Mouse (Mus musculus) forebrain, embryonic 10.5 days (tissue): Measurements from ENCODE around the gene Psmd11. TPM values are rescaled to one million over a fixed set of nuclear protein-coding genes. Genes with fewer than 3 reads are reported as not detected.
"Not testable (repeated sequence)": the region's sequence is repeated elsewhere in the genome, so short reads cannot be mapped to it uniquely, and the experiment has no call there.

Experiments
- DNase-seq: peaks from one replicate; pipeline ENCODE4 v3.0.0-alpha.2; 2017; ENCODE audit warnings: low spot score; ENCODE audit errors: extremely low spot score
- H3K27ac ChIP-seq: fragments of 300-500 bp; sonication (generic); 2 replicates; pipeline ENCODE4 v1.5.1; 2016; ENCODE audit warnings: mild to moderate bottlenecking
- H3K27me3 ChIP-seq: fragments of 300-500 bp; sonication (generic); 2 replicates; pipeline ENCODE4 v1.6.1; 2016; ENCODE audit warnings: mild to moderate bottlenecking; ENCODE audit not compliant: poor library complexity, severe bottlenecking
- H3K36me3 ChIP-seq: fragments of 300-500 bp; sonication (generic); replicated peaks from 2 replicates; pipeline ENCODE4 v1.6.1; 2016; ENCODE audit warnings: mild to moderate bottlenecking, moderate library complexity
- H3K4me1 ChIP-seq: fragments of 300-500 bp; sonication (generic); 2 replicates; pipeline ENCODE4 v1.6.1; 2016
- H3K4me3 ChIP-seq: fragments of 300-500 bp; sonication (generic); 2 replicates; pipeline ENCODE4 v1.5.1; 2016; ENCODE audit warnings: mild to moderate bottlenecking, moderate library complexity
- H3K9me3 ChIP-seq: fragments of 300-500 bp; sonication (generic); 2 replicates; pipeline ENCODE4 v1.6.1; 2016; ENCODE audit warnings: mild to moderate bottlenecking, moderate library complexity
- WGBS: fragments of 180-500 bp; shearing (Covaris S2); methylation state at CpG from one replicate; pipeline ENCODE4 v1.1.7; 2016; 5-methylcytosine and 5-hydroxymethylcytosine counted together
- polyA plus RNA-seq: library from polyadenylated mRNA; unstranded; fragments of >200 nt; fragmentation: Nextera tagmentation; extraction: Ambion mirVana; gene quantifications from 2 replicates; pipeline ENCODE4 v1.2.1, GENCODE M21; 2016

Gene Psmd11
- polyA plus RNA-seq, 1 experiment from 2014 or later = 414 TPM

- DNase-seq = no peak
- H3K27ac ChIP-seq = no peak overlapping the region
- no peaks in the 10 kb centered on the region for H3K4me1 ChIP-seq
- H3K4me3 ChIP-seq = no peak overlapping the region
- 93% methylated on average over 2 of the region's 2 CpGs for WGBS
- H3K27me3 ChIP-seq = no peaks in the 10 kb centered on the region
- H3K36me3 ChIP-seq = peaks cover 89% of the 10 kb centered on the region
- no peaks in the 10 kb centered on the region for H3K9me3 ChIP-seq
Measured at GRCm38 (mm10) chr11:80410377-80410776, 18.0 kb upstream of the Psmd11 start.

GRCm38 (mm10) chr11:80417085-80417484, 11.3 kb upstream of the Psmd11 start:
- H3K4me1 ChIP-seq = no peaks in the 10 kb centered on the region
- no peaks in the 10 kb centered on the region for H3K27me3 ChIP-seq
- H3K9me3 ChIP-seq = peaks cover 5% of the 10 kb centered on the region; the same call in 1 of the 2 replicates
- peaks cover 41% of the 10 kb centered on the region for H3K36me3 ChIP-seq
- H3K27ac ChIP-seq = no peak overlapping the region
- H3K4me3 ChIP-seq = no peak overlapping the region
- 92% methylated on average over 5 of the region's 5 CpGs for WGBS
- no peak for DNase-seq

- Histone ChIP-seq H3K36me3 (peaks cover 24% of the 10 kb centered on the region), H3K9me3 (peaks cover 5% of the 10 kb centered on the region; the same call in 1 of the 2 replicates), H3K4me3 (no peak overlapping the region), H3K4me1 (no peaks in the 10 kb centered on the region), H3K27me3 (no peaks in the 10 kb centered on the region), H3K27ac (no peak overlapping the region)
- no peak for DNase-seq
- 75% methylated on average over 1 of the region's 1 CpGs for WGBS
Measured at GRCm38 (mm10) chr11:80419743-80420142, 8.7 kb upstream of the Psmd11 start.

GRCm38 (mm10) chr11:80420202-80420984, 8.0 kb upstream of the Psmd11 start:
- DNase-seq = no peak
- H3K4me1 ChIP-seq = no peaks in the 10 kb centered on the region
- peaks cover 5% of the 10 kb centered on the region; the same call in 1 of the 2 replicates for H3K9me3 ChIP-seq
- peaks cover 17% of the 10 kb centered on the region for H3K36me3 ChIP-seq
- H3K27me3 ChIP-seq = no peaks in the 10 kb centered on the region
- WGBS = 65% methylated on average over 2 of the region's 2 CpGs
- no peak overlapping the region for H3K4me3 ChIP-seq
- H3K27ac ChIP-seq = no peak overlapping the region

GRCm38 (mm10) chr11:80421421-80422047, 6.9 kb upstream of the Psmd11 start:
- no peak overlapping the region for H3K27ac ChIP-seq

GRCm38 (mm10) chr11:80424691-80425090, 3.7 kb upstream of the Psmd11 start:
- Histone ChIP-seq H3K4me3 (no peak overlapping the region), H3K36me3 (no peaks in the 10 kb centered on the region), H3K27me3 (no peaks in the 10 kb centered on the region), H3K4me1 (peaks cover 11% of the 10 kb centered on the region), H3K9me3 (no peaks in the 10 kb centered on the region), H3K27ac (no peak overlapping the region)
- WGBS = 88% methylated on average over 2 of the region's 2 CpGs
- no peak for DNase-seq

More at GRCm38 (mm10) chr11:80421421-80422047, 6.9 kb upstream of the Psmd11 start:
- WGBS = 88% methylated on average over 7 of the region's 7 CpGs
- DNase-seq = no peak
- no peaks in the 10 kb centered on the region for H3K27me3 ChIP-seq
- H3K36me3 ChIP-seq = peaks cover 10% of the 10 kb centered on the region
- H3K9me3 ChIP-seq = peaks cover 5% of the 10 kb centered on the region; the same call in 1 of the 2 replicates
- H3K4me1 ChIP-seq = no peaks in the 10 kb centered on the region
- H3K4me3 ChIP-seq = no peak overlapping the region

GRCm38 (mm10) chr11:80425247-80425778, 3.1 kb upstream of the Psmd11 start:
- no peaks in the 10 kb centered on the region for H3K36me3 ChIP-seq
- WGBS = 66% methylated on average over 5 of the region's 5 CpGs
- no peak overlapping the region for H3K4me3 ChIP-seq
- no peak overlapping the region for H3K27ac ChIP-seq
- no peak for DNase-seq
- H3K4me1 ChIP-seq = peaks cover 15% of the 10 kb centered on the region
- H3K9me3 ChIP-seq = no peaks in the 10 kb centered on the region
- no peaks in the 10 kb centered on the region for H3K27me3 ChIP-seq

GRCm38 (mm10) chr11:80426029-80426813, 2.2 kb upstream of the Psmd11 start:
- not testable (repeated sequence) for H3K27me3 ChIP-seq, DNase-seq, H3K4me3 ChIP-seq, H3K36me3 ChIP-seq, H3K27ac ChIP-seq, H3K9me3 ChIP-seq
- peaks cover 15% of the 10 kb centered on the region for H3K4me1 ChIP-seq
- 82% methylated on average over 16 of the region's 16 CpGs for WGBS

- Histone ChIP-seq H3K4me3 (peak overlapping the region; percentile 77), H3K9me3 (no peaks in the 10 kb centered on the region), H3K27ac (peak overlapping the region; percentile 97), H3K27me3 (no peaks in the 10 kb centered on the region), H3K4me1 (peaks cover 15% of the 10 kb centered on the region), H3K36me3 (peaks cover 29% of the 10 kb centered on the region)
- WGBS = under 1% methylated on average over 37 of the region's 37 CpGs
- DNase-seq = peak; percentile 48
Measured at GRCm38 (mm10) chr11:80429009-80429475, 627 bp downstream of the Psmd11 start.

- Histone ChIP-seq H3K4me1 (peaks cover 15% of the 10 kb centered on the region), H3K36me3 (peaks cover 35% of the 10 kb centered on the region), H3K9me3 (no peaks in the 10 kb centered on the region), H3K27ac (peak overlapping the region; percentile 97), H3K4me3 (peak overlapping the region; percentile 77), H3K27me3 (no peaks in the 10 kb centered on the region)
- no peak for DNase-seq
- 67% methylated on average over 14 of the region's 14 CpGs for WGBS
Measured at GRCm38 (mm10) chr11:80429500-80430166, 1.2 kb downstream of the Psmd11 start.

- no peaks in the 10 kb centered on the region for H3K27me3 ChIP-seq
- H3K4me1 ChIP-seq = peaks cover 15% of the 10 kb centered on the region
- H3K36me3 ChIP-seq = peaks cover 43% of the 10 kb centered on the region
- no peaks in the 10 kb centered on the region for H3K9me3 ChIP-seq
- DNase-seq = no peak
- no peak overlapping the region for H3K27ac ChIP-seq
- WGBS = 97% methylated on average over 3 of the region's 3 CpGs
- H3K4me3 ChIP-seq = peak overlapping the region; percentile 77; the same call in 1 of the 2 replicates
Measured at GRCm38 (mm10) chr11:80430366-80430910, 2.0 kb downstream of the Psmd11 start.

GRCm38 (mm10) chr11:80446916-80447315, 18.5 kb downstream of the Psmd11 start:
- H3K27ac ChIP-seq = no peak overlapping the region
- 94% methylated on average over 3 of the region's 3 CpGs for WGBS
- no peaks in the 10 kb centered on the region for H3K9me3 ChIP-seq
- no peak for DNase-seq
- no peaks in the 10 kb centered on the region for H3K27me3 ChIP-seq
- H3K4me1 ChIP-seq = no peaks in the 10 kb centered on the region
- no peak overlapping the region for H3K4me3 ChIP-seq
- peaks cover 100% of the 10 kb centered on the region for H3K36me3 ChIP-seq
